Mouse (Mus musculus): ENCODE measurements around the gene Rac1.

- TF ChIP-seq POLR2A (IDR thresholded peaks at IDR 0.05; ENCODE audit: control insufficient read depth, extremely low read depth, insufficient read depth, low read length, poor library complexity) (no peak), CTCF (IDR thresholded peaks at IDR 0.05; ENCODE audit: borderline replicate concordance, control insufficient read depth, extremely low read depth, insufficient read depth, low read length, poor library complexity) (no peak)
These were observed 46.7 kb upstream of the Rac1 start for GRCm38 (mm10) chr5:143574261-143575178.

Measured in thymus, adult 2 months (tissue).